Comparison of ENCODE assay signal across 27 mouse cellular contexts in the genomic region with DNA sequence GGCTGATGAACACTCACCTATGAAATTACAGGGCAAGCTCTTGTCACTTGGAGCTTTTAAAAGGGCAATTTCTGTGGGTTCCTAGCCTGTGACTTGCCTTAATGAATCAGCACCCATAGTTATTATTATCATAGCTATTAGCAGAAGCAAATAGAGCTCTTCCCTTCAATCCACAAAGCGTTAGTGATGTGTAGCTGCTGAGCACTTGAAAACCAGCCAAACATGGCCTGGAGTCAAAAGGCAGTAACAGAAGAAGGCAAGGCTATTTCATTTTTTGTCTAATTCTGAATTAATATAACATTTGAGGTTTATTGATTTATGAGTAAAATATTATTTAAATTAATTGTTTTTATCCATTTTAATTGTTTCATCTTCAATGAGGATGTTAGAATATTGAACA.
DNase-seq lines count a peak whose midpoint lies in the region; ATAC-seq and TF ChIP-seq lines count a peak whose summit lies in the region.
"Had no signal": no experiment of that assay in that cellular context is flagged by ENCODE, and none has a peak within 500 bp of the region (broad histone marks: within the 10 kb centered on the region; RNA-seq: fewer than 3 reads in every experiment).

No protein-coding gene starts in this region.

- no peak overlapping the region for H3K4me3 ChIP-seq in lung, embryonic 14.5 days (ENCODE audit: low read depth, low read length)
- no peak overlapping the region for H3K4me3 ChIP-seq in stomach, postnatal 0 days (ENCODE audit: low read depth, low read length)
- H3K4me3 ChIP-seq: forebrain, embryonic 10.5 days; forebrain, embryonic 13.5 days; heart, adult 2 months; heart, embryonic 10.5 days; heart, embryonic 13.5 days; hindbrain, embryonic 15.5 days had no signal

- ATAC-seq in lung, embryonic 14.5 days (ENCODE audit: insufficient read depth): no peak
- ATAC-seq in stomach, postnatal 0 days (ENCODE audit: low FRiP score, low TSS enrichment): no peak
- ATAC-seq: forebrain, embryonic 13.5 days; forebrain, embryonic 16.5 days; Patski had no signal

- H3K9ac ChIP-seq in lung, embryonic 14.5 days: no peak overlapping the region
- H3K9ac ChIP-seq in stomach, postnatal 0 days (ENCODE audit: low read length): no peak overlapping the region
- H3K9ac ChIP-seq: forebrain, embryonic 13.5 days; heart, embryonic 13.5 days; hindbrain, embryonic 15.5 days had no signal

- no peak overlapping the region for H3K27ac ChIP-seq in lung, embryonic 14.5 days (ENCODE audit: low read depth)
- H3K27ac ChIP-seq in stomach, postnatal 0 days (replicated peaks): no peak overlapping the region
- H3K27ac ChIP-seq: forebrain, embryonic 10.5 days; forebrain, embryonic 13.5 days; heart, adult 2 months; heart, embryonic 10.5 days; heart, embryonic 13.5 days; hindbrain, embryonic 15.5 days had no signal

- no peak for TF ChIP-seq EP300 in stomach, postnatal 0 days (optimal IDR thresholded peaks at IDR 0.05)

- 56% methylated on average over 1 of the region's 1 CpGs for WGBS in lung, embryonic 14.5 days
- WGBS in stomach, postnatal 0 days: 33% methylated on average over 1 of the region's 1 CpGs

- TF ChIP-seq CTCF in lung, embryonic 14.5 days (IDR thresholded peaks at IDR 0.05; ENCODE audit: low read depth): no peak
- TF ChIP-seq CTCF in stomach, postnatal 0 days (IDR thresholded peaks at IDR 0.05; ENCODE audit: low read depth): no peak

- no peaks in the 10 kb centered on the region for H3K9me3 ChIP-seq in lung, embryonic 14.5 days (ENCODE audit: low read depth, low read length)
- no peaks in the 10 kb centered on the region for H3K9me3 ChIP-seq in stomach, postnatal 0 days (ENCODE audit: control insufficient read depth, low read length)
- H3K9me3 ChIP-seq: forebrain, embryonic 10.5 days; forebrain, embryonic 13.5 days; heart, embryonic 10.5 days; heart, embryonic 13.5 days; hindbrain, embryonic 15.5 days had no signal

- no peaks in the 10 kb centered on the region for H3K36me3 ChIP-seq in lung, embryonic 14.5 days (ENCODE audit: insufficient read depth)
- H3K36me3 ChIP-seq in stomach, postnatal 0 days (ENCODE audit: control insufficient read depth, insufficient read depth, low read length): no peaks in the 10 kb centered on the region
- H3K36me3 ChIP-seq: forebrain, embryonic 10.5 days; G1E; heart, embryonic 10.5 days; heart, embryonic 13.5 days; hindbrain, embryonic 15.5 days had no signal

- peak; percentile 58 to 61 for DNase-seq in cerebellum, postnatal 14 days
- no peak for DNase-seq in cerebellum, adult 8-10 months
- DNase-seq in lung, embryonic 14.5 days: peak; percentile 74
- no peak for DNase-seq in lung, adult 18-20 months
- peak; percentile 38 for DNase-seq in lung, postnatal 10 days
- DNase-seq in lung, postnatal 25 days (ENCODE audit: low spot score): no peak
- peak; percentile 17 for DNase-seq in lung, postnatal 36 days
- DNase-seq in stomach, postnatal 0 days (ENCODE audit: low spot score): no peak
- DNase-seq: adrenal gland, adult 2 months; adrenal gland, postnatal 14 days; B cell, adult 2 months; cerebellum, adult 18-20 months; cerebellum, adult 9-11 months; gastrocnemius, postnatal 10 days; gastrocnemius, postnatal 36 days; heart, adult 2 months; heart, postnatal 14 days; heart, postnatal 4 days had no signal

- H3K4me1 ChIP-seq in lung, embryonic 14.5 days (ENCODE audit: insufficient read depth): no peaks in the 10 kb centered on the region
- no peaks in the 10 kb centered on the region for H3K4me1 ChIP-seq in stomach, postnatal 0 days (replicated peaks; ENCODE audit: control insufficient read depth, insufficient read depth)
- H3K4me1 ChIP-seq: heart, embryonic 10.5 days; heart, embryonic 13.5 days had no signal

- no peaks in the 10 kb centered on the region for H3K27me3 ChIP-seq in lung, embryonic 14.5 days (ENCODE audit: insufficient read depth, low read length)
- no peaks in the 10 kb centered on the region for H3K27me3 ChIP-seq in stomach, postnatal 0 days (ENCODE audit: control insufficient read depth, insufficient read depth, low read length)
- H3K27me3 ChIP-seq: CH12.LX; forebrain, embryonic 13.5 days; heart, embryonic 13.5 days; hindbrain, embryonic 15.5 days had no signal

- H3K4me2 ChIP-seq in lung, embryonic 14.5 days: no peak overlapping the region
- H3K4me2 ChIP-seq in stomach, postnatal 0 days (replicated peaks; ENCODE audit: low read depth): no peak overlapping the region
- H3K4me2 ChIP-seq: forebrain, embryonic 13.5 days; heart, embryonic 13.5 days; hindbrain, embryonic 15.5 days had no signal

Comparison
In these comparisons a context has a peak if more than half of its experiments do, and no peak if none do; other contexts are left out.
1. DNase-seq: peak in cerebellum, postnatal 14 days (2 of 2), lung, embryonic 14.5 days (single experiment), lung, postnatal 10 days (single experiment) and lung, postnatal 36 days (single experiment); none in cerebellum, adult 8-10 months (single experiment), lung, adult 18-20 months (0 of 2), lung, postnatal 25 days (single experiment) and stomach, postnatal 0 days (single experiment).